Mouse (Mus musculus) lung, postnatal 0 days (tissue): ENCODE measurements around the gene Fn3krp.

Source experiments
- CTCF ChIP-seq: IDR thresholded peaks from 2 replicates; pipeline ENCODE4 v1.5.1; 2016; ENCODE audit warnings: antibody characterized with exemption, mild to moderate bottlenecking
- EP300 ChIP-seq: IDR thresholded peaks from 2 replicates; pipeline ENCODE4 v1.6.1; 2016; ENCODE audit warnings: antibody characterized with exemption, mild to moderate bottlenecking, control low read depth

- TF ChIP-seq EP300 (no peak), CTCF (no peak)
Measured at GRCm38 (mm10) chr11:121407366-121408155, 13.6 kb upstream of the Fn3krp start.
